Mouse (Mus musculus) urinary bladder, postnatal 4 days (tissue): Measurements from ENCODE around the gene Clk2.
"Not testable (repeated sequence)": the region's sequence is repeated elsewhere in the genome, so short reads cannot be mapped to it uniquely, and the experiment has no call there.

ENCODE experiments used
- DNase-seq, 2 experiments: peaks; one replicate each; pipeline ENCODE4 v3.0.0; 2021 to 2022; ENCODE audit warnings: low spot score in 2 of 2

The Clk2 gene

GRCm38 (mm10) chr3:89159616-89160344, 4.8 kb upstream of the Clk2 start, which contains the start of gene Hcn3:
Gene Hcn3, minus strand, starts transcription at chr3:89160196.
- peak in 1 of 2 experiments; percentile 43 for DNase-seq

GRCm38 (mm10) chr3:89161207-89161606, 3.4 kb upstream of the Clk2 start:
- DNase-seq: not testable (repeated sequence)

GRCm38 (mm10) chr3:89161786-89162185, 2.8 kb upstream of the Clk2 start:
- DNase-seq: no peak

- DNase-seq: no peak
Observed at GRCm38 (mm10) chr3:89163123-89163522, 1.5 kb upstream of the Clk2 start.

- DNase-seq: no peak
Observed at GRCm38 (mm10) chr3:89163643-89164245, 851 bp upstream of the Clk2 start.

GRCm38 (mm10) chr3:89165268-89165870, 774 bp downstream of the Clk2 start:
- DNase-seq: no peak

GRCm38 (mm10) chr3:89166945-89167344, 2.4 kb downstream of the Clk2 start:
- DNase-seq: no peak

- no peak for DNase-seq
Observed at GRCm38 (mm10) chr3:89174844-89175243, 10.2 kb downstream of the Clk2 start.

- no peak for DNase-seq
Observed at GRCm38 (mm10) chr3:89175544-89175943, 10.9 kb downstream of the Clk2 start.

- no peak for DNase-seq
Observed at GRCm38 (mm10) chr3:89176421-89176820, 11.8 kb downstream of the Clk2 start.

- DNase-seq: peak; percentile 79 to 82
Observed at GRCm38 (mm10) chr3:89177242-89178106, 12.9 kb downstream of the Clk2 start, which contains the start of gene Scamp3. Gene Scamp3, plus strand, starts transcription at chr3:89177473.

GRCm38 (mm10) chr3:89178107-89178385, 13.5 kb downstream of the Clk2 start:
- DNase-seq: no peak

GRCm38 (mm10) chr3:89179056-89179455, 14.5 kb downstream of the Clk2 start:
- DNase-seq: no peak

GRCm38 (mm10) chr3:89181749-89182500, 17.3 kb downstream of the Clk2 start:
- DNase-seq: no peak

GRCm38 (mm10) chr3:89182531-89183057, 18.0 kb downstream of the Clk2 start:
- no peak for DNase-seq

GRCm38 (mm10) chr3:89183058-89183958, 18.7 kb downstream of the Clk2 start, which contains the start of gene Fam189b:
Gene Fam189b, plus strand, starts transcription at chr3:89183143.
- peak; percentile 83 to 88 for DNase-seq

- DNase-seq: no peak
Observed at GRCm38 (mm10) chr3:89183959-89184315, 19.3 kb downstream of the Clk2 start.

- no peak for DNase-seq
Observed at GRCm38 (mm10) chr3:89187197-89187596, 22.6 kb downstream of the Clk2 start.

- no peak for DNase-seq
Observed at GRCm38 (mm10) chr3:89187690-89188477, 23.3 kb downstream of the Clk2 start.
